Mouse (Mus musculus) embryonic stem cell, embryonic (primary cell): ENCODE results near the gene Ap3m1.

Experiments
- CTCF ChIA-PET, 4 experiments: fragments of 300-600 bp in 2 of 4; fragments of 350-600 bp in 2 of 4; sonication (Branson Sonifier 250); formaldehyde crosslinking; loops; one replicate each; lab custom pipeline; 2022; ENCODE audit warnings: inconsistent platforms in 2 of 4; lab: Charles Lee
- POLR2A ChIA-PET, 4 experiments: fragments of 300-600 bp in 2 of 4; fragments of 350-600 bp in 2 of 4; sonication (Branson Sonifier 250); formaldehyde crosslinking; loops; one replicate each; lab custom pipeline; 2022; ENCODE audit warnings: antibody characterized with exemption in 4 of 4, inconsistent platforms in 1 of 4; lab: Charles Lee

Gene Ap3m1

DNA sequence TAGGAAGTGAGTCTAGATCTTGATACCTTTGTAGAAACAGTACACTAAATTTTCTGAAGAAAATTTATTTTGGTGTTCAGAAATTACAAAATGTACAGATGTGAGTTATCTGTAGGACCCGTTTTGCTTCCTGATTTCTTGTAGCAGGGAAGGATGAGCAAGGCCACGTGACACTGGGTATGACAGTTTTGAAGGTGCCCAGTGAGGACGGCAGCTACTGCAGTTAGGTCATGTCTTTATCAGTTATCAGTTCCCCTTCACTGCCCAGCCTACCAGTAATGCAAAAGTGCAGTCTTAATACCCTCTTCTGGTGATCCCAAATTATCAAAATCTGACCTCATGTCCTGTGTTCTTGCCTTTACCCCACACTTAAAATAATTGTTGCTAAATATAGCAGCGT is 25.6 kb upstream of the Ap3m1 start:
- ChIA-PET POLR2A (interaction anchor here in 3 of 4 experiments (0.9 to 5.7 kb wide), 5 partner anchors 8 to 26 kb away, joined by 3 to 73 read pairs (median 6); partner anchors contain the start of genes Adk (in 2 of the 3) and Ap3m1 (in 2 of the 3)), CTCF (no interaction called here)

- ChIA-PET POLR2A (interaction anchor here (0.6 to 5.7 kb wide), 41 partner anchors 8 to 870 kb away, joined by 3 to 109 read pairs (median 4); partner anchors contain the start of genes Adk (in 4 of the 4), Ap3m1 (in 4 of the 4), Vcl (in 2 of the 4) and Dusp13 (in 1 of the 4)), CTCF (interaction anchor here (0.6 to 2.7 kb wide), 9 partner anchors 24 to 771 kb away, joined by 3 to 13 read pairs (median 3); partner anchors contain the start of genes Adk (in 2 of the 4) and Ap3m1 (in 2 of the 4))
These were observed 24.3 kb upstream of the Ap3m1 start for GRCm38 (mm10) chr14:21076501-21077194.

DNA sequence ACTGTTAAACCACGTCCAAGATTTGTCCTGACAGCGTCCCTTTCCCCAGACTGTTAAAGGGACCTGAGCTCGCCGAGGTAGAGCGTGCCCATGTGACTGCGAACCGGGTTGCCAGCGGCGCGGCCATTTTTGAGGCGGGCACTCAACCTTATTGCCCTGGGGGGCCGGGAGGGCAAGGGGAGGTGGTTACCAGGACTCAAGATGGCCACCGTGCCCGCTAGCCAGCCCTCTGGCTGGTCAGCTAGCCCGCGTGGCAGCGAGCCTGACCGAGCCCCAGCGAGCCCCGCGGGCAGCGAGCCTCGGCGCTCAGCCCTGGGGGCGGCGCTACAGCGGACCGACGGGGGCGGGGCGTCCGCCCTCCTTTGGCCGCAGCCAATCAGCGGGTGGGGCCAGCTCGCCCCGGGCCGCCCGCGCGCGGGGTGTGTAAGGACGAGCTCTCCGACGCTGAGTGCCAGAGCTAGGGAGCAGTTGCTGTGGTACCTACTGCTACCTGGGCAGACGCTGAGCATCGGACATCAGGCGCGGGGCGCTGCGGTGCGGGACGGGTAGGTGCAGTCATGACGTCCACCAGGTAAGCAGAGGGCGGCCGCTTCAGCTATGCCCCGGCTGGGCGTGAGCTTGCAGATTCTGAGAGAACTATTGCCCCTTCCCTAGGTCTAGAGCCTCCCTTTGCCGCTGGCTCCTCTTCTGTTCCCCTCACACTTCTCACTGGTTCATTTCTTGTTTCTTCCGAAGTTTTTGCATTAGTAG is 23.6 kb upstream of the Ap3m1 start:
- ChIA-PET CTCF (interaction anchor here (0.6 to 2.7 kb wide), 11 partner anchors 23 to 772 kb away, joined by 3 to 13 read pairs (median 3); partner anchors contain the start of genes Adk (in 3 of the 4) and Ap3m1 (in 3 of the 4)), POLR2A (interaction anchor here (0.7 to 5.7 kb wide), 49 partner anchors 8 to 772 kb away, joined by 3 to 109 read pairs (median 4); partner anchors contain the start of genes Adk (in 4 of the 4), Ap3m1 (in 4 of the 4), Vcl (in 3 of the 4) and Sec24c (in 2 of the 4))

- POLR2A ChIA-PET: interaction anchor here (0.5 to 5.7 kb wide), 33 partner anchors 8 to 773 kb away, joined by 3 to 109 read pairs (median 5); partner anchors contain the start of genes Adk (in 4 of the 4), Ap3m1 (in 4 of the 4), Vcl (in 2 of the 4) and Dusp13 (in 1 of the 4)
- CTCF ChIA-PET: interaction anchor here in 1 of 4 experiments (0.8 to 2.7 kb wide), 2 partner anchors 22 to 82 kb away, joined by 3 to 13 read pairs; partner anchors contain the start of genes Adk and Ap3m1
These were observed 22.4 kb upstream of the Ap3m1 start for GRCm38 (mm10) chr14:21074398-21075320.

DNA sequence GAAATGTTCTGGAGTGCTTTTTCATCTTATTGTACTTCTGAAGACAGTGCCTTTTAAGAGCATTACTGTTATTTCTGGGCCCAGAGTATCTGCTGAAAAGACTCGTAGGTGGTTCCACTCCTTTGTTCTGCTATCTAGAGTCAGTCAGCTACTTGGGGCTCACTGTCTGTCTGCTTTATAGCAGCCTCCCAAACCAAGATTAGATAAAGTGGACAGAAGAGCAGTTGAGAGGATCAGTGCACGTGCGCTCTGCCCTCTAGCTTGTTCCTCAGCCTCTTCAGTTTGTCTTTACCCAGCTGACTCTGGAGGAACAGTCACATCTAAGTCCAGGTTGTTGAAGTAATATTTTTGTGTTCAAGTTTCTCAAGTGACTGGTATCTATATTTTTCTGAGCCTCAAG is 21.7 kb upstream of the Ap3m1 start:
- ChIA-PET CTCF (interaction anchor here in 1 of 4 experiments (2.7 kb wide), 1 partner anchor 22 kb away, joined by 13 read pairs; the partner anchor contains the start of genes Adk and Ap3m1), POLR2A (interaction anchor here in 3 of 4 experiments (0.8 to 5.7 kb wide), 8 partner anchors 14 to 491 kb away, joined by 3 to 109 read pairs (median 16); partner anchors contain the start of genes Adk (in 3 of the 3), Ap3m1 (in 3 of the 3) and Vcl (in 1 of the 3))

- CTCF ChIA-PET: interaction anchor here in 3 of 4 experiments (0.5 to 1.6 kb wide), 16 partner anchors 8 to 672 kb away, joined by 3 to 8 read pairs (median 4); partner anchors contain the start of genes Adk (in 3 of the 3) and Ap3m1 (in 3 of the 3)
- POLR2A ChIA-PET: interaction anchor here in 3 of 4 experiments (0.6 to 10.0 kb wide), 11 partner anchors 10 to 141 kb away, joined by 3 to 90 read pairs (median 5); partner anchors contain the start of genes Adk (in 3 of the 3) and Ap3m1 (in 3 of the 3)
These were observed 17.3 kb upstream of the Ap3m1 start for GRCm38 (mm10) chr14:21069594-21069993.

DNA sequence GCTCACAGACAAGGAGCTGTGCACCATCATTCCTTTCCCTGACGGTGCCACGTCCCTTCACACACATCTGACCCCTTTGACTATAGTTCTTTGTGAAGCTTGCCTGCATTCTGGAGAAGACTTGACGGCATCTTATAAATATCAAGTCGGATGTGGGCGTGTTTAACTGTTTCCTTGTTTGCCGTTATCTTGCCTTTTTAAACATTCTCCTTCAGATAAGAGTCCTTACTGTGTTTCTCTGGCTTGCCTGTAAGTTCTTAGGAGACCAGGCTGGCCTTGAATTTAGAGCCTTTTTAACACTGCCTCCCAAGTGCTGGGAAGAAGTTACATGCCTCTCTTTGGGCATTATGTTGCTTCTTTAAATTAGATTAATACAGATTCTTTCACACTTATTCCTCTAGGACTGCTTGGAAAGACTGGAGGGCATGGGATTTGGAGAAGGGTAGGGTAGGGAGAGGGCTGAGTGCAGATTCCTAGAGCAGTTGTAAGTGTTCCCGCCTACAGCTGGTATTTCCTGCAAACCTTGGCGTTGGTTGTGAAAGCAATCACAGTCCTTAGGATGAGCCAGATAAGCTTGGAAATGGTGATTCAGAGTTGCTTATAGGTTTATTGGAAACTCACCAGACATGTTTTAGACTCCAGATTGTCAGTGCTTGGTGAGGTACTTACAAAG is 13.3 kb upstream of the Ap3m1 start:
- CTCF ChIA-PET: no interaction called here
- POLR2A ChIA-PET: interaction anchor here (0.7 to 10.0 kb wide), 7 partner anchors 10 to 137 kb away, joined by 3 to 90 read pairs (median 12); partner anchors contain the start of genes Adk (in 2 of the 4), Ap3m1 (in 2 of the 4) and Vcl (in 1 of the 4)

DNA sequence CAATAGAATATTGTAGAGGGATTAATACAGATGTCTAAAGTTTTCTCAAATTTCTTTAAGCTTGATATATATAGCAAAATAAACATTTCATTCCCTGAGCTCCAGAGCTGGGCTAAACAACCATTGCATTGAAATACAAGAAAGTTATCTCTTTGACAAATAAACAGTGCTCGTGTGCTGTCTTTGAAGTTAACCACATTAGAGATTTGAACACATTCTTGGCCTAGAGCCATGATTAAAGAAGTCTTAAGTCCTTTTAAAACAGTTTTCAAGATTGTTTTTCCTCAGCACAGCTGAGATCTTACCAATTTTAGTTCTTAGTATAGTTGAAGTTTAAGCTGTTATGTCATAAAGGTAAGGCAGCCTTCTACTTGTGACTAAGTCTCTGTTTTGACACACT is 12.0 kb upstream of the Ap3m1 start:
- POLR2A ChIA-PET: interaction anchor here in 2 of 4 experiments (4.2 to 10.0 kb wide), 3 partner anchors 11 to 12 kb away, joined by 28 to 90 read pairs (median 69); partner anchors contain the start of genes Adk (in 2 of the 2) and Ap3m1 (in 2 of the 2)
- CTCF ChIA-PET: no interaction called here

- POLR2A ChIA-PET: interaction anchor here in 2 of 4 experiments (0.6 to 10.0 kb wide), 6 partner anchors 9 to 614 kb away, joined by 3 to 90 read pairs (median 4); partner anchors contain the start of genes Adk (in 2 of the 2) and Ap3m1 (in 2 of the 2)
- CTCF ChIA-PET: interaction anchor here in 1 of 4 experiments (0.6 to 0.7 kb wide), 2 partner anchors 355 to 685 kb away, joined by 3 to 4 read pairs; no protein-coding TSS in a partner anchor
These were observed 10.6 kb upstream of the Ap3m1 start for GRCm38 (mm10) chr14:21062766-21063513.

DNA sequence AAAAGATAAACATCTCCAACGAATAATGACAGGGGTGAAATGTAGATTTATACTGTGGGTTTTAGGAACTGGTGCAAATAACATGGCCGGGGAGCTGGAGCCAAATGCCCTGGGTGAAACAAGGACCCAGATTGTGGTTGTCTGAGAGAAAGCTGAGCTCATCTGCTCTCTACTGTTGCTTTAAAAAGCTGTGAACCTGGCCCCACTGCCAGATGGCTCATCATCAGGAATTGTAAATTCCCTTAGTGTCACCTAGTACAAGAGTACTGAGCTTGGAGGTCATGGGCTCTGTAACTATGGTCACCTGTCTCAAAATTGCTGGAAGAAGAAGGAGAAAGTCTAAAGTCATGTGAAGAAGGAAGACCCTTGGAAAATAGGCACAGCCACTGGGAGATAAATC is 6.7 kb upstream of the Ap3m1 start:
- ChIA-PET POLR2A (interaction anchor here (0.7 to 3.1 kb wide), 5 partner anchors 10 to 131 kb away, joined by 3 to 15 read pairs (median 5); no protein-coding TSS in a partner anchor), CTCF (interaction anchor here in 2 of 4 experiments (0.9 kb wide), 2 partner anchors 10 kb away, joined by 3 to 4 read pairs; no protein-coding TSS in a partner anchor)

DNA sequence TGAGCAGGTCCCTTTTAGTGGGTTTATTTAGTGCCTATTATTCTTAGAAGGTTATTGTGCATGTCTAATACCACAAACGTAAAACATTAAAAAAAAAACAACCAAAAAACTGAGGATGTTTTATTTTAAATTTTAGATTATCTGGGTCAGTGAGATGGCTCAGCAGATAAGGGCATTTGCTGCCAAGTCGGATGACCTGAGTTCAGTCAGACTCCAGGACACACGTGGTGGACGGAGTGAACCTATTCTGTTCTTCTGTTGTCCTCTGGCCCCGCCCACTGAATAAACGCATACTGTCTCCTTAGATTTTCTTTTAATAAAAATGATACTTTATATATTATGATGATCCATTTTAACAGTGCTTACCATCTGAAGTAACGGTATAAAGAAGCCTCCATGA is 1.3 kb upstream of the Ap3m1 start:
- POLR2A ChIA-PET: interaction anchor here (0.6 to 6.9 kb wide), 21 partner anchors 10 to 953 kb away, joined by 3 to 138 read pairs (median 12); partner anchors contain the start of gene Vcl (in 2 of the 4)
- CTCF ChIA-PET: no interaction called here

DNA sequence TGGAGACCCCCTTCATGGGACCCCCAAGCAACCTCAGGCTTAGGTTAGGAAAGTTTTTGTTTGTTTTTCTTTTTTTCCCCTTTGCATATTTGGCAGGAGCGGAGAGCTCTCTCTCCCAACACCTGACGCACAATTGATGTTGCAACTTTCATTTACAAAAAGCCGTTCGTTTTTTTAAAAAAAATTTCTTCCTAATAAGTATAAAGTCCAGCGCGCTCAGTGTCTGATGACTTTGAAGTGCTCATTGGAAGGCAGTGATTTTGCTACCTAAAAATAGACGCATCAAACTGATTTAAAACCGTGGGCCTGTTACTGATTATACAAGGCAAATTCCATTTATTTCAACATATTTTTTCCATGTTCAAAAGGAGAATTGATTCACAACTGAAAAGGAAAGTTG is 843 bp upstream of the Ap3m1 start:
- POLR2A ChIA-PET: interaction anchor here (0.5 to 6.9 kb wide), 116 partner anchors 7 to 939 kb away, joined by 3 to 138 read pairs (median 5); partner anchors contain the start of genes Kat6b (in 3 of the 4), Vcl (in 3 of the 4), Camk2g (in 2 of the 4) and Ppp3cb (in 2 of the 4)
- CTCF ChIA-PET: interaction anchor here (1.1 to 2.4 kb wide), 9 partner anchors 16 to 689 kb away, joined by 3 to 13 read pairs (median 3); partner anchors contain the start of gene Vcl (in 1 of the 4)

- CTCF ChIA-PET: interaction anchor here (0.7 to 2.4 kb wide), 14 partner anchors 16 to 689 kb away, joined by 3 to 13 read pairs (median 4); partner anchors contain the start of gene Vcl (in 1 of the 4)
- POLR2A ChIA-PET: interaction anchor here (0.5 to 6.9 kb wide), 170 partner anchors 8 to 942 kb away, joined by 3 to 138 read pairs (median 4); partner anchors contain the start of genes Kat6b (in 3 of the 4), Vcl (in 3 of the 4), Camk2g (in 2 of the 4) and Dusp13 (in 2 of the 4)
These were observed 448 bp upstream of the Ap3m1 start for GRCm38 (mm10) chr14:21052781-21053130.

DNA sequence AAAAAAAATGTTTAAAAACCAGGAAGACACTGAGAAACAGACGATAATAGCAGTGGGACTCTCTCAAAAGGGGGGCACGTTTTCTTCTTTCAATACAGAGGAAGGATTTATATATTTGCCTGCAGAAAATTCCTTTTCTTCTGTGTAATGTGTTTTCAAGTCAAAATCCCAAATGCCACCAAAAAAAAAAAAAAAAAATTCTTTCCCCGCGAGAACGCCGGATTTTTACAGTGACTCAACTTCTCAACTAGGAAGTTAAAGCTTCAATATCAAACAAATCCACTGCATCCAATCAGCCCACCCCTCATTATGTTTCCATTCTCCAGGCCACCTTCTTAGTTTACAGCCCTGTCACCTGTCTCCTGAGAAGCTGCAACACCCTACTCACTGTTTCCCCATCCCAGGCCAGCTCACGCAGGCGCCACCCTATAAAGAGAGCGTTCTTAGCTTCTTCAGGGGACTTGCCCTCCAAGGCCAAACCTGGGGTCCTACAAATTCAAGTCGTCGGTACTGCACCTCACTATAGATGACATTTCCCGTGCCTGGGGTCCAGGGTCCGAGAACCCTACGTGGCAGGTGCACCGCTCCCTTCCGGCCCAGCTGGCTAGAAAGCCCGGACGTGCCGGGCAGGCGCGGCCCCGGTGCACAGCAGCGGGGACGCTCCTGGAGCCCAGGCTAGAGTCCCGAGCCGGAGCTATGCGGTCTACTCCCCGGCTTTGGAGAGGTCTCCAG is 762 bp downstream of the Ap3m1 start:
- CTCF ChIA-PET: interaction anchor here (0.5 to 2.4 kb wide), 15 partner anchors 16 to 690 kb away, joined by 3 to 13 read pairs (median 5); partner anchors contain the start of gene Vcl (in 1 of the 4)
- POLR2A ChIA-PET: interaction anchor here (0.6 to 6.9 kb wide), 120 partner anchors 8 to 937 kb away, joined by 3 to 138 read pairs (median 5); partner anchors contain the start of genes Vcl (in 3 of the 4), Camk2g (in 2 of the 4), Kat6b (in 2 of the 4) and Ppp3cb (in 2 of the 4)
